Mouse (Mus musculus): ENCODE results near the gene Gpbp1. TPM values are rescaled to one million over a fixed set of nuclear protein-coding genes. Genes with fewer than 3 reads are reported as not detected.

Gene Gpbp1
- polyA plus RNA-seq, 1 experiment from 2014 or later, result 122 TPM

DNA sequence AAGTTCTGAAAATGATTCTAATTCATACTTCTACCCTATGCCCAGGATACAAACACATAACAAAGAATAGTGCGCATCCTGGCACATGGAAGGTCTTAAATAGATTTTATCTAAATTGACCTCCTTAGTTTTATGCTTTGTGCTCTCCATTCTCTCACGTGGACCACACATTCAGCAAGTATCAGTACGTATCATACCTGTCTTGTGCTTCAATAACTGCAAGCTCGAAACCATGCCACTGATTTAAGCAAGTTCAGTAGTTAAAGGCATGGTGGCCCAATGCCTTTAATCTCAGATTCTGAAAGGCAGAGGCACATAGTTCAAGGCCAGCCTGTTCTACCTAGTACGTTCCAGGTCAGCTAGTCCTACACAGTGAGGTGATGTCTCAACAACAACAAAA, 98.5 kb downstream of the Gpbp1 start:
- WGBS, result 89% methylated on average over 5 of the region's 5 CpGs

GRCm38 (mm10) chr13:111391011-111391410, 98.9 kb downstream of the Gpbp1 start:
- H3K4me3 ChIP-seq, result no peak overlapping the region
- no peaks in the 10 kb centered on the region for H3K36me3 ChIP-seq
- no peaks in the 10 kb centered on the region for H3K9me3 ChIP-seq (replicated peaks)
- no peak overlapping the region for H3K9ac ChIP-seq
- no peaks in the 10 kb centered on the region for H3K4me1 ChIP-seq
- no peak for ATAC-seq (ENCODE audit: low FRiP score)
- WGBS, result 98% methylated on average over 1 of the region's 1 CpGs
- H3K27ac ChIP-seq, result no peak overlapping the region
- no peaks in the 10 kb centered on the region for H3K27me3 ChIP-seq
- no peak overlapping the region for H3K4me2 ChIP-seq (replicated peaks)

More for the DNA sequence above, 98.5 kb downstream of the Gpbp1 start:
- Histone ChIP-seq H3K9me3 (replicated peaks) (no peaks in the 10 kb centered on the region), H3K27ac (no peak overlapping the region), H3K36me3 (no peaks in the 10 kb centered on the region), H3K4me2 (replicated peaks) (no peak overlapping the region), H3K27me3 (no peaks in the 10 kb centered on the region), H3K9ac (no peak overlapping the region), H3K4me3 (no peak overlapping the region), H3K4me1 (no peaks in the 10 kb centered on the region)
- ATAC-seq (ENCODE audit: low FRiP score), result no peak

GRCm38 (mm10) chr13:111384011-111384985, 105.6 kb downstream of the Gpbp1 start:
- H3K9me3 ChIP-seq (replicated peaks), result no peaks in the 10 kb centered on the region
- no peak overlapping the region for H3K4me2 ChIP-seq (replicated peaks)
- H3K4me3 ChIP-seq, result no peak overlapping the region
- H3K36me3 ChIP-seq, result no peaks in the 10 kb centered on the region
- ATAC-seq (ENCODE audit: low FRiP score), result no peak
- no peaks in the 10 kb centered on the region for H3K27me3 ChIP-seq
- no peak overlapping the region for H3K9ac ChIP-seq
- H3K27ac ChIP-seq, result no peak overlapping the region
- no peaks in the 10 kb centered on the region for H3K4me1 ChIP-seq
- WGBS, result 81% methylated on average over 12 of the region's 12 CpGs

Other genes starting within 250 kb of the Gpbp1 start
- not detected in 2 replicates for gene Actbl2, start 235.1 kb downstream of the Gpbp1 start, polyA plus RNA-seq (2016; fragmentation: Nextera tagmentation; extraction: Ambion mirVana)
- not detected in 2 replicates for gene Gm49496, start 59.8 kb upstream of the Gpbp1 start, polyA plus RNA-seq (2016; fragmentation: Nextera tagmentation; extraction: Ambion mirVana)
- not detected in 2 replicates for gene Gm10198, start 102.7 kb upstream of the Gpbp1 start, polyA plus RNA-seq (2016; fragmentation: Nextera tagmentation; extraction: Ambion mirVana)
- gene Mier3, start 190.9 kb upstream of the Gpbp1 start, polyA plus RNA-seq (2016; fragmentation: Nextera tagmentation; extraction: Ambion mirVana), result 25.0 and 26.3 TPM in 2 replicates